Mouse (Mus musculus): ENCODE data around the gene Pik3r3. TPM values are rescaled to one million over a fixed set of nuclear protein-coding genes. Genes with fewer than 3 reads are reported as not detected.
A peak's percentile ranks its signal among the peaks of the same experiment; 100 is the strongest.
"Not testable (repeated sequence)": the region's sequence is repeated elsewhere in the genome, so short reads cannot be mapped to it uniquely, and the experiment has no call there.

Pik3r3 gene
- polyA plus RNA-seq, 1 experiment from 2014 or later = 9.0 TPM

- no peak overlapping the region for H3K4me2 ChIP-seq (ENCODE audit: low read depth, low read length)
- 72% methylated on average over 2 of the region's 2 CpGs for WGBS
- ATAC-seq (replicated peaks; ENCODE audit: extremely low read depth, insufficient read depth, low FRiP score) = no peak
- no peak overlapping the region for H3K9ac ChIP-seq (ENCODE audit: low read length)
- no peaks in the 10 kb centered on the region for H3K27me3 ChIP-seq (ENCODE audit: control insufficient read depth, insufficient read depth, low read length)
- H3K9me3 ChIP-seq (replicated peaks; ENCODE audit: control insufficient read depth, low read length) = no peaks in the 10 kb centered on the region
- no peak overlapping the region for H3K4me3 ChIP-seq (ENCODE audit: low read length)
- H3K27ac ChIP-seq (ENCODE audit: low read length) = no peak overlapping the region
- no peaks in the 10 kb centered on the region for H3K4me1 ChIP-seq (ENCODE audit: control insufficient read depth, insufficient read depth, low read length)
- no peaks in the 10 kb centered on the region for H3K36me3 ChIP-seq (ENCODE audit: control insufficient read depth, insufficient read depth)
Observed at GRCm38 (mm10) chr4:116244240-116244639, 22.8 kb downstream of the Pik3r3 start.

- H3K27me3 ChIP-seq (ENCODE audit: control insufficient read depth, insufficient read depth, low read length); H3K4me2 ChIP-seq (ENCODE audit: low read depth, low read length); ATAC-seq (replicated peaks; ENCODE audit: extremely low read depth, insufficient read depth, low FRiP score); H3K4me1 ChIP-seq (ENCODE audit: control insufficient read depth, insufficient read depth, low read length); H3K4me3 ChIP-seq (ENCODE audit: low read length); H3K27ac ChIP-seq (ENCODE audit: low read length); H3K9me3 ChIP-seq (replicated peaks; ENCODE audit: control insufficient read depth, low read length); H3K9ac ChIP-seq (ENCODE audit: low read length); H3K36me3 ChIP-seq (ENCODE audit: control insufficient read depth, insufficient read depth): not testable (repeated sequence)
- 46% methylated on average over 3 of the region's 3 CpGs for WGBS
Observed at GRCm38 (mm10) chr4:116245926-116246325, 24.5 kb downstream of the Pik3r3 start.

- no peaks in the 10 kb centered on the region for H3K27me3 ChIP-seq (ENCODE audit: control insufficient read depth, insufficient read depth, low read length)
- no peak overlapping the region for H3K4me3 ChIP-seq (ENCODE audit: low read length)
- whole genome bisulfite sequencing = 88% methylated on average over 3 of the region's 3 CpGs
- H3K9ac ChIP-seq (ENCODE audit: low read length) = no peak overlapping the region
- no peak overlapping the region for H3K4me2 ChIP-seq (ENCODE audit: low read depth, low read length)
- H3K4me1 ChIP-seq (ENCODE audit: control insufficient read depth, insufficient read depth, low read length) = no peaks in the 10 kb centered on the region
- no peaks in the 10 kb centered on the region for H3K36me3 ChIP-seq (ENCODE audit: control insufficient read depth, insufficient read depth)
- no peaks in the 10 kb centered on the region for H3K9me3 ChIP-seq (replicated peaks; ENCODE audit: control insufficient read depth, low read length)
- ATAC-seq (replicated peaks; ENCODE audit: extremely low read depth, insufficient read depth, low FRiP score) = no peak
- no peak overlapping the region for H3K27ac ChIP-seq (ENCODE audit: low read length)
Observed at GRCm38 (mm10) chr4:116249986-116250385, 28.6 kb downstream of the Pik3r3 start.

GRCm38 (mm10) chr4:116268220-116268619 lies 46.8 kb downstream of the Pik3r3 start:
- Histone ChIP-seq H3K4me2 (ENCODE audit: low read depth, low read length) (no peak overlapping the region), H3K9ac (ENCODE audit: low read length) (no peak overlapping the region), H3K27me3 (ENCODE audit: control insufficient read depth, insufficient read depth, low read length) (no peaks in the 10 kb centered on the region), H3K4me3 (ENCODE audit: low read length) (no peak overlapping the region), H3K36me3 (ENCODE audit: control insufficient read depth, insufficient read depth) (peaks cover 16% of the 10 kb centered on the region), H3K4me1 (ENCODE audit: control insufficient read depth, insufficient read depth, low read length) (no peaks in the 10 kb centered on the region), H3K9me3 (replicated peaks; ENCODE audit: control insufficient read depth, low read length) (no peaks in the 10 kb centered on the region), H3K27ac (ENCODE audit: low read length) (no peak overlapping the region)
- no peak for ATAC-seq (replicated peaks; ENCODE audit: extremely low read depth, insufficient read depth, low FRiP score)
- 92% methylated on average over 6 of the region's 6 CpGs for WGBS

GRCm38 (mm10) chr4:116282211-116282610 lies 60.8 kb downstream of the Pik3r3 start:
- Histone ChIP-seq H3K4me2 (ENCODE audit: low read depth, low read length) (no peak overlapping the region), H3K27ac (ENCODE audit: low read length) (no peak overlapping the region), H3K36me3 (ENCODE audit: control insufficient read depth, insufficient read depth) (peaks cover 11% of the 10 kb centered on the region), H3K4me3 (ENCODE audit: low read length) (no peak overlapping the region), H3K4me1 (ENCODE audit: control insufficient read depth, insufficient read depth, low read length) (no peaks in the 10 kb centered on the region), H3K9ac (ENCODE audit: low read length) (no peak overlapping the region), H3K27me3 (ENCODE audit: control insufficient read depth, insufficient read depth, low read length) (no peaks in the 10 kb centered on the region), H3K9me3 (replicated peaks; ENCODE audit: control insufficient read depth, low read length) (no peaks in the 10 kb centered on the region)
- WGBS = 66% methylated on average over 2 of the region's 2 CpGs
- ATAC-seq (replicated peaks; ENCODE audit: extremely low read depth, insufficient read depth, low FRiP score) = no peak

GRCm38 (mm10) chr4:116291561-116291960 lies 70.1 kb downstream of the Pik3r3 start:
- H3K9ac ChIP-seq (ENCODE audit: low read length) = no peak overlapping the region
- no peaks in the 10 kb centered on the region for H3K4me1 ChIP-seq (ENCODE audit: control insufficient read depth, insufficient read depth, low read length)
- WGBS = 87% methylated on average over 6 of the region's 6 CpGs
- no peaks in the 10 kb centered on the region for H3K9me3 ChIP-seq (replicated peaks; ENCODE audit: control insufficient read depth, low read length)
- H3K27ac ChIP-seq (ENCODE audit: low read length) = no peak overlapping the region
- H3K4me3 ChIP-seq (ENCODE audit: low read length) = no peak overlapping the region
- no peak for ATAC-seq (replicated peaks; ENCODE audit: extremely low read depth, insufficient read depth, low FRiP score)
- peaks cover 18% of the 10 kb centered on the region for H3K36me3 ChIP-seq (ENCODE audit: control insufficient read depth, insufficient read depth)
- no peaks in the 10 kb centered on the region for H3K27me3 ChIP-seq (ENCODE audit: control insufficient read depth, insufficient read depth, low read length)
- H3K4me2 ChIP-seq (ENCODE audit: low read depth, low read length) = no peak overlapping the region

GRCm38 (mm10) chr4:116293296-116293695 lies 71.9 kb downstream of the Pik3r3 start:
- H3K9ac ChIP-seq (ENCODE audit: low read length) = no peak overlapping the region
- no peak overlapping the region for H3K27ac ChIP-seq (ENCODE audit: low read length)
- no peaks in the 10 kb centered on the region for H3K4me1 ChIP-seq (ENCODE audit: control insufficient read depth, insufficient read depth, low read length)
- no peak overlapping the region for H3K4me3 ChIP-seq (ENCODE audit: low read length)
- H3K9me3 ChIP-seq (replicated peaks; ENCODE audit: control insufficient read depth, low read length) = no peaks in the 10 kb centered on the region
- no peak for ATAC-seq (replicated peaks; ENCODE audit: extremely low read depth, insufficient read depth, low FRiP score)
- H3K27me3 ChIP-seq (ENCODE audit: control insufficient read depth, insufficient read depth, low read length) = no peaks in the 10 kb centered on the region
- H3K4me2 ChIP-seq (ENCODE audit: low read depth, low read length) = no peak overlapping the region
- H3K36me3 ChIP-seq (ENCODE audit: control insufficient read depth, insufficient read depth) = peaks cover 12% of the 10 kb centered on the region; the same call in 1 of the 2 replicates
- WGBS = 85% methylated on average over 12 of the region's 12 CpGs

- ATAC-seq (replicated peaks; ENCODE audit: extremely low read depth, insufficient read depth, low FRiP score) = peak; percentile 85
- no peaks in the 10 kb centered on the region for H3K27me3 ChIP-seq (ENCODE audit: control insufficient read depth, insufficient read depth, low read length)
- WGBS = 29% methylated on average over 4 of the region's 4 CpGs
- H3K36me3 ChIP-seq (ENCODE audit: control insufficient read depth, insufficient read depth) = no peaks in the 10 kb centered on the region; the same call in 1 of the 2 replicates
- peaks cover 9% of the 10 kb centered on the region for H3K4me1 ChIP-seq (ENCODE audit: control insufficient read depth, insufficient read depth, low read length)
- H3K9me3 ChIP-seq (replicated peaks; ENCODE audit: control insufficient read depth, low read length) = no peaks in the 10 kb centered on the region
- H3K4me3 ChIP-seq (ENCODE audit: low read length) = no peak overlapping the region
- H3K4me2 ChIP-seq (ENCODE audit: low read depth, low read length) = no peak overlapping the region
- peak overlapping the region; percentile 71 for H3K27ac ChIP-seq (ENCODE audit: low read length)
- H3K9ac ChIP-seq (ENCODE audit: low read length) = 0 out of 2 replicates have a peak overlapping the region, but pooled peaks have one; percentile 4
Observed at GRCm38 (mm10) chr4:116300878-116301355, 79.5 kb downstream of the Pik3r3 start.

GRCm38 (mm10) chr4:116304551-116304950 lies 83.1 kb downstream of the Pik3r3 start:
- H3K4me3 ChIP-seq (ENCODE audit: low read length) = no peak overlapping the region
- no peak for ATAC-seq (replicated peaks; ENCODE audit: extremely low read depth, insufficient read depth, low FRiP score)
- H3K27ac ChIP-seq (ENCODE audit: low read length) = no peak overlapping the region
- no peak overlapping the region for H3K4me2 ChIP-seq (ENCODE audit: low read depth, low read length)
- H3K9me3 ChIP-seq (replicated peaks; ENCODE audit: control insufficient read depth, low read length) = no peaks in the 10 kb centered on the region
- H3K27me3 ChIP-seq (ENCODE audit: control insufficient read depth, insufficient read depth, low read length) = no peaks in the 10 kb centered on the region
- no peak overlapping the region for H3K9ac ChIP-seq (ENCODE audit: low read length)
- 6% methylated on average over 1 of the region's 1 CpGs for whole genome bisulfite sequencing
- peaks cover 24% of the 10 kb centered on the region for H3K36me3 ChIP-seq (ENCODE audit: control insufficient read depth, insufficient read depth)
- H3K4me1 ChIP-seq (ENCODE audit: control insufficient read depth, insufficient read depth, low read length) = peaks cover 9% of the 10 kb centered on the region

Measured in heart, embryonic 16.5 days (tissue).